Mouse (Mus musculus) bone marrow, adult 2 months (tissue): ENCODE measurements around the gene Rreb1. TPM values are rescaled to one million over a fixed set of nuclear protein-coding genes. Genes with fewer than 3 reads are reported as not detected.

Experiments
- H3K27ac ChIP-seq: fragments of 200-500 bp; 2 replicates; pipeline ENCODE4 v1.5.1; 2012; ENCODE audit warnings: low read depth, mild to moderate bottlenecking, control low read depth, inconsistent platforms, low read length; ENCODE audit not compliant: control insufficient read depth, poor library complexity, insufficient read depth
- H3K4me1 ChIP-seq: fragments of 200-500 bp; 2 replicates; pipeline ENCODE4 v1.6.1; 2011; ENCODE audit warnings: low read length; ENCODE audit not compliant: control insufficient read depth, insufficient read depth
- H3K4me3 ChIP-seq: fragments of 200-500 bp; replicated peaks from 2 replicates; pipeline ENCODE3; 2011; ENCODE audit warnings: mild to moderate bottlenecking, low read depth, low read length, control low read depth; ENCODE audit not compliant: control insufficient read depth
- CTCF ChIP-seq: fragments of 200-500 bp; IDR thresholded peaks from 2 replicates; pipeline ENCODE4 v1.5.1; 2011; ENCODE audit warnings: low read length, control low read depth; ENCODE audit not compliant: control insufficient read depth, insufficient read depth
- POLR2A ChIP-seq: fragments of 200-500 bp; IDR thresholded peaks from 2 replicates; pipeline ENCODE4 v1.6.1; 2011; ENCODE audit warnings: low read depth, mild to moderate bottlenecking, control low read depth, low read length, borderline replicate concordance; ENCODE audit not compliant: control insufficient read depth
- WGBS: fragments of 180-500 bp; shearing (Covaris S2); methylation state at CpG from one replicate; pipeline ENCODE4 v1.1.7; 2018; 5-methylcytosine and 5-hydroxymethylcytosine counted together
- polyA plus RNA-seq: library from polyadenylated mRNA; stranded (reverse); fragments of >200 nt; gene quantifications from 2 replicates; pipeline ENCODE4 v1.2.4, GENCODE M21; 2011; ENCODE audit warnings: low replicate concordance; ENCODE audit not compliant: missing spikeins, insufficient read depth, insufficient read length

Rreb1 gene
- polyA plus RNA-seq, 1 experiment = 17.7 TPM

DNA sequence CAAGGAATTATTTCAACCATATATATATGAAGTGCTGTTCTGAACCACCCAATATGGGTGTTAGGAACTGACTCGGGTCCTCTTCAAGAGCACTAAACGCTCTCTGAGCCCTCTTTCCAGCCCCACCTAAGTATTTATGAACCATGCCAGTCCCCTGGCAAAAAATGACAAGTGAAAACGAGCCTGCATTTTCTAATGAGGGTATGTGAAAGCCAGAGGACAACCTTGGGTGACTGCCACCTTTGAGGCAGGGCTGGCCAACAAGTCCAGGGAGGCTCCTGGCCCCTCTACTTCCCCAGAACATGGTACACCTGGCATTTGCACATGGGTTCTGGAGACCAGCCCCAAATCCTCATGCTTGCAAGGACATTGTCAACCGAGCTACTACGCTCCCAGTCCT lies 196.5 kb downstream of the Rreb1 start:
- 90% methylated on average over 5 of the region's 5 CpGs for WGBS
- Histone ChIP-seq H3K4me1 (no peaks in the 10 kb centered on the region), H3K4me3 (no peak overlapping the region), H3K27ac (no peak overlapping the region)
- TF ChIP-seq CTCF (no peak), POLR2A (no peak)

DNA sequence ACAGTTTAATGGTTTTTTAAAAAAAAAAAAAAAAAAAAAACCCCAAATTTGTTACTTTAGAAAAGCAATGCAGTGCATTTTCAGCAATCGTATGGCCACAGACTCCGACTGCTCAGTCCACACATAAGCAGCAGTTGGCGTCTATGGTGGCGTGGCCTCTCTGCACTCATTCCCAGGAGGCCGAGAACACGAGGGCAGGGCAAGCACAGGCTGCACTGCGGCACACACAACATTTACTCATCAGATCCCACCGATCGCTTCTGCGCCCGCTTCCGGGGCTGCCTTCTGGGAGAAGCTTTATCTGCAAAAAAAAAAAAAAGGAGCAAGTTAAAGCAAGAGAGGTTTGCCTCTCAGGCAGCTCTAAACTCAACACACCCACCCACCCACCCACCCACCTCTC lies 201.3 kb downstream of the Rreb1 start:
- Histone ChIP-seq H3K27ac (no peak overlapping the region), H3K4me3 (no peak overlapping the region), H3K4me1 (no peaks in the 10 kb centered on the region)
- TF ChIP-seq POLR2A (no peak), CTCF (no peak)
- 94% methylated on average over 12 of the region's 12 CpGs for WGBS

DNA sequence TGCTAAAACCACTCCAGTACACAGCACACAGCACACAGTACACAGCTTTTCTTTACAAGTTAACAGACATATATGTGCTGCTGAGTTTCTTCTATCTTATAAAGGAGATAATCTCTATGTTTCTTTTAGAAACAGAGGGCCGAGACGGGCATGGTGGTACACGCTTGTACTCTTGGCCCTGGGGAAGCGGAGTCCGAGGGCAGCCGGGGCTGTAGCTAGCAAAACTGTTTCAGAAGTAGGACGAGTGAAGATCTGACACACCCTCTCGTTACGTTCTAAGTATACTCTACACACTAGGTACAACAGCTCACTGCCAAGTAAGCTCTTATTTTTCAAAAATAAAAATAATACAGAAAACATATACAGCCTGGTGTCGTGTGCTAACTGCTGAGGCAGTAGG lies 202.1 kb downstream of the Rreb1 start:
- no peak for TF ChIP-seq CTCF
- TF ChIP-seq POLR2A = no peak
- Histone ChIP-seq H3K4me1 (no peaks in the 10 kb centered on the region), H3K27ac (no peak overlapping the region), H3K4me3 (no peak overlapping the region)
- WGBS = 94% methylated on average over 10 of the region's 10 CpGs

DNA sequence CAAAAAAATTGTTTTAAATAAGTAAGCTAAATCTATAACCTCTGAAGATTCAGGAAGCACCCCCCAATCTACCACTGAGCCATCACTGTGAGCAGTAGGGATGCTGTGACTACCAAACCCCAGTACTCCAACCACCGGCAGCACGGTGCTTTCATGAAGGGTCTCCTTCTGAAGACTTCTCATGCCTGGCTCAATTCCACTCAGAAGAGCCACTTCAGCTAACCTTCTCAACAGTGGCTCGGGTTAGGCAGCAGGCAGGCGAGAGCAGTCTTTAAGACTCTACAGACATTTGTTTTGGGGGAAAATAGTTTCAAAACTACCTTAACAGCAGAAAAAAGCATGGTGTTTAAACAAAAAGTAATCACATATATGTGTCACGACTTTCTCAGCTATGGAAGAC lies 202.9 kb downstream of the Rreb1 start:
- H3K4me1 ChIP-seq = no peaks in the 10 kb centered on the region
- TF ChIP-seq POLR2A = no peak
- no peak for TF ChIP-seq CTCF
- WGBS = 89% methylated on average over 5 of the region's 5 CpGs
- no peak overlapping the region for H3K27ac ChIP-seq
- no peak overlapping the region for H3K4me3 ChIP-seq

DNA sequence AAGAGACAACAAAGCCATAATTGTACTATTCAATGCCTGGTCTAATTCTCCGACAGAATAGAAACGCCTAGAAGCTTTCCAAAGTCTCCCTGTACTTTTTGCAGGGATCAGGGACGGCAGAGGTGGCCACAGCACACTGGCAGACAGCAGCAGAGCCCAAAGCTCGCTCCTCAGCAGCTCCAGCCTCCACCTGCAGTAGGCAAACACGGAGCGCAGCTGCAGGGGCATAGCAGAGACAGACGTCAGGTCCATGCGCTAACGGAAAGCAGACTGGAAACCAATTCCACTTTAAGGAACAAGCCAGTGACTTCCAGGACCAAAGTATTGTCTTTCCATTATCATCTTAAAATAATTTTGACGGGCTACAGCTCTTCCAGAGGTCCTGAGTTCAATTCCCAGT lies 208.0 kb downstream of the Rreb1 start:
- Histone ChIP-seq H3K4me3 (no peak overlapping the region), H3K4me1 (peaks cover 1% of the 10 kb centered on the region), H3K27ac (no peak overlapping the region)
- 91% methylated on average over 10 of the region's 10 CpGs for WGBS
- no peak for TF ChIP-seq CTCF
- no peak for TF ChIP-seq POLR2A

DNA sequence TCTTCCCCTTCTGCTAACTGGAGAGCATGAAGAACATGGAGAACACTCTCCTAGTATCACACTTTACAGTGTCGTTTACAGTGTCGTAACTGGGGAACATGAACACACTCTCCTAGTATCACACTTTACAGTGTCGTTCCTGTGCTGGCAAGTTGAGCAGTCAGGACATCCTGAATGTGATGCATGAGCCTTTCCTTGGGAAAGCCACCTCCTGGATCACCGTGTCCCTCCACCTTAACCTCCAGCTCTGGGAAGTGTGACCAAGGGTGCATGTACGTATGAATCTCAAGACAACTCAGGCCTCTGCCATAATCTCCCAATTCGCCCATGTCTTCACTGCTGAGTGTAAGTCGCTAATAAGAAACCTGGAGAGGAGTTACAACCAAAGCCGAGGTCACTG lies 211.5 kb downstream of the Rreb1 start:
- Histone ChIP-seq H3K4me1 (peaks cover 4% of the 10 kb centered on the region), H3K4me3 (no peak overlapping the region), H3K27ac (no peak overlapping the region)
- no peak for TF ChIP-seq CTCF
- no peak for TF ChIP-seq POLR2A
- WGBS = 84% methylated on average over 8 of the region's 8 CpGs

DNA sequence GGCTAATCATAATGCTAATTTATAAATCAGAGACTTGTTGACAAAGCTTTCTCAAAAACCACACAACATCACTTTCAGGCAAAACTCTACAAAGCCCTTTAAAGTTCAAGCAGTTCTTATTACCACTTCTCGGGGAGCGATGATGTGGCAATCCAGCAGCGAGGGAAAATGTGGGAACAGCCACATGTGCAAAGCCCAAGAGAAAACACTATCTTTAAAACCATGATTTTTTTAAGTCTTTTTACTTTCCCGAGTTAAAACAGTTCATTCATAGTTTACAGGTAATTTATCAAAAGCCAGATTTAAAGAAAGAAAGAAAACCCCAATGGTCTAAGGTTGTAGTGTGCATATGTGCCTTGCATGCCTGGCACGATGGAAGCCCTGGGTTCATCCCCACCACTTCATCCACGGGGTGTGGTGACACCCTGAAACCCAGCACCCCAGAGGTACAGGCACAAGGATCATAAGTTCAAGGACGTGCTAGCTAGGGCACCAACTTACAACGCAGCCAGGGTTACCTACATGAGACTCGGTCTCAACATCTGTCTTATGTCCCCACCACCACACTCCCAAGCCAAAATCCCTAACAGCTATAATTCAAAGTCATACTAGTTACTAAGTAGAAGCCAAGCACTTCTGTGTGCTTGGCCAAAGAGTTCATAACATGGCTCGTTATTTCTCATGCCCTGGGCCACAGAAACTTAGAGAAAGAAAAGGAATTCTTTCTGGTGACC lies 214.6 kb downstream of the Rreb1 start:
- 6% methylated on average over 10 of the region's 10 CpGs for WGBS
- no peak for TF ChIP-seq CTCF
- no peak for TF ChIP-seq POLR2A
- Histone ChIP-seq H3K27ac (peak overlapping the region; percentile 14; the same call in 1 of the 2 replicates), H3K4me3 (peak overlapping the region; percentile 93), H3K4me1 (peaks cover 4% of the 10 kb centered on the region)

DNA sequence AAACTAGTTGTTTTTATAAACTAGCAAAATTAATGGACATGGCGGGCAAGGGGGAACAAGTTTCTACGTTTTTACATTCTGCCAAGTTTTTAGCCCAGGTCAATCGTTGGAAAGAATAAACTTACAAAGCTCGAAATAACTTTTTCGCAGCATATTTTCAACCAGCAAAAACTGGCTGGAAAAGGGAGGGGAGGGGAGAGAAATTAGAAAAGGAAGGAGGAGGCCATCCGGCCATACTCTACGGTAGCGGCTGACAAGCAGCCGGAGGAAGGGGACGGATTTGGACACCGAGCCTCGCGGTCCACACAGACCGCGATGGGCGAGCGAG lies 215.1 kb downstream of the Rreb1 start:
- TF ChIP-seq POLR2A (no peak), CTCF (no peak)
- Histone ChIP-seq H3K4me3 (peak overlapping the region; percentile 99), H3K27ac (peak overlapping the region; percentile 97), H3K4me1 (peaks cover 4% of the 10 kb centered on the region)
- under 1% methylated on average over 17 of the region's 17 CpGs for WGBS

DNA sequence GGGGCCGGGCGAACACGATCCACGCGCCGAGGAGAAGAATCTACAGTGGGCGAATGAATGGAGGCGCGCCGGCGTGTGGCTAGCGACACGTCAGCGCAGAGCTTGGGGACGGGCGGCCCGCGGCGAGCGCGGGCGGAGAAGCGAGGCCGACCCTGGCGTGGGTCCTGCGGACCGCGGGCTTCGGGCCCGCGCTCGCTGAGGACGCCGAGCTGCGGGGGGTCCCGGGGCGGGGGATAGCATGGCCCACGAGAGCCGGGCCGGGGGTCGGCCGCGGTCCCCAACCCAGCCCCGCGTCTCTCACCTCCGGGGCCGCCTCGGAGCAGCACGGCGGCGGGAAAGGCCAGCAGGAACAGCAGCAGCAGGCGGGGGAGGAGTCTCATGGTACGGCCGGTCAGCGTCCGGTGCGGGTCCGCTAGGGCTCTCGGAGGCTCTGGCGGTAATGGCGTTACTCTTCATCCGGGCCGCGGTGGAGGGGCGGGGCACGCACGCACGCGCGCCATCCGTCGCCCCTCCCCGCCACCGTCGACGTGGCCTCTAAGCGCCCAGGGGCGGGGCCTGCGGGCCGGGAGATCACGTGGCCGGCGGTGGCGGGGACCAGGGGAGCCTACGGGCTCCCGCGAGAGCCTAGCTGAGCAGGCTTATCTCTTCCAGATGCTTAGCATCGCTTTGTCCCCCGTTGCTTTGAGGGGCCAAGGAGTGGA lies 215.7 kb downstream of the Rreb1 start, which contains the start of gene Ssr1:
TSS of gene Ssr1 (minus strand) at position 514 of the 701 bp plus-strand sequence.
- Histone ChIP-seq H3K27ac (peak within 1 kb of the TSS; percentile 97), H3K4me1 (peaks cover 4% of the 10 kb centered on the region), H3K4me3 (peak within 1 kb of the TSS; percentile 99)
- TF ChIP-seq POLR2A (peak; percentile 87; the same call in 1 of the 2 replicates), CTCF (no peak)
- WGBS = under 1% methylated on average over 89 of the region's 89 CpGs
